Mouse (Mus musculus) heart, adult 18-20 months (tissue): ENCODE data around the gene Pepd. TPM values are rescaled to one million over a fixed set of nuclear protein-coding genes. Genes with fewer than 3 reads are reported as not detected.
A peak's percentile ranks its signal among the peaks of the same experiment; 100 is the strongest.

ENCODE experiments used
- DNase-seq, 2 experiments: peaks; one replicate each; pipeline ENCODE4 v3.0.0; 2021 to 2022; ENCODE audit warnings: mixed read lengths in 1 of 2
- long read RNA-seq, 2 experiments: library from polyadenylated mRNA; stranded (forward); transcript quantifications; one replicate each; pipeline ENCODE4 v2.0.0; 2021
- total RNA-seq, 2 experiments: library from RNA; stranded (reverse); gene quantifications; 2 replicates each; pipeline ENCODE4 v1.2.3; 2021

Gene Pepd
- 10 to 100 TPM; 28.0 to 34.4 TPM for total RNA-seq
- long read RNA-seq, experiment 1, transcript Pepd-201 (15 exons, 1,881 nt): major isoform, 44 of 48 reads
- long read RNA-seq, experiment 1, partial matches to known transcripts: 3 of 48 reads
- long read RNA-seq, experiment 1, other reads (novel, unspliced or antisense): 0 of 48 reads
- long read RNA-seq, experiment 2, transcript Pepd-201 (15 exons, 1,881 nt): major isoform, 20 of 29 reads
- long read RNA-seq, experiment 2, transcript Pepd-202 (3 exons, 1,043 nt): minor isoform, 6 of 29 reads
- long read RNA-seq, experiment 2, partial matches to known transcripts: 1 of 29 reads
- long read RNA-seq, experiment 2, other reads (novel, unspliced or antisense): 1 of 29 reads

DNA sequence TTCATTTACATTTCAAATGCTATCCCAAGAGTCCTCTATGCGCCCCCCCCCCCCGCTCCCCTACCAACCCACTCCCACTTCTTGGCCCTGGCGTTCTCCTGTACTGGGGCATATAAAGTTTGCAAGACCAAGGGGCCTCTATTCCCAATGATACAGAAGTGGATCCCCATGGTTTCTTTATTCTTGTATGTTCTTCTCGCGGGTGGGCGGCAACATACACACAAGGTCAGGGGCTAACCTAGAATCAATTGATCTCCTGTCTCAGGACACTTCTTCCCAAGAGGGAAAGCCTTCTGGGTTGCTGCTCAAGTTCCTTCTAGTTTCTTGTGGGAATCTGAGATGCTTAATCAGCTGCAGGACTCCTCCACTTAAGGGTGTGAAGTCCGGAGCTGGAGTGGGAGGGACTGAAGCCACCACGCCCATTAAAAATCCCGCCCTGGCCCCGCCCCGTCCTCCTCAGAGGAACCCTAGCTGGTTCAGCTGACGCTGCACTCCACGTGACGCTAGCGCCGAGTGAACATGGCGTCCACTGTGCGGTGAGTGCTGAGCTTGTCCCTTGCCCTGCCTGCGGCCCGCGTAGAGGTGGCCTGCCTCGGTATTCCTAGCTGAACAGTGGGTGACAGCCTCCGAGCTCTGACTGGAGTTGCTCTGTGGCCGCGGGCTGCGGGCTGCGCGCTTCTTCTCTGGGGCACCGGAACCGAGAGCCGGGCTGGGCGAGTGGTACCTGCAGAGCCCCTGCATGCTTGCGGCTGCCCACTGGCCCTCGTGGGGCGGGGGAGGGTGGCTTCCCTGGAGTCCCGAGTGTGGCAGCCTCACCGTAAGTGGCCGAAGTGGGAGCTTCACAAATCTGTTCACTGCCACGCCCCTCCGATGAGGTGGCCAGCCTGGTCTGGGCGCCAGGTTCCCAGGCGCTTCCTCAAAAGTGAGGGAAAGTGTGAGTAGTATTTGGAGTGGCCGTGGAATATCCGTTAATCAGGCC, at the start of gene Pepd:
TSS of gene Pepd (plus strand) at position 461 of the 979 bp plus-strand sequence.
- peak; percentile 88 to 89 for DNase-seq

GRCm38 (mm10) chr7:34867289-34867688, 44.9 kb upstream of the Pepd start:
- DNase-seq: no peak

GRCm38 (mm10) chr7:34869693-34870092, 42.5 kb upstream of the Pepd start:
- DNase-seq: no peak

DNA sequence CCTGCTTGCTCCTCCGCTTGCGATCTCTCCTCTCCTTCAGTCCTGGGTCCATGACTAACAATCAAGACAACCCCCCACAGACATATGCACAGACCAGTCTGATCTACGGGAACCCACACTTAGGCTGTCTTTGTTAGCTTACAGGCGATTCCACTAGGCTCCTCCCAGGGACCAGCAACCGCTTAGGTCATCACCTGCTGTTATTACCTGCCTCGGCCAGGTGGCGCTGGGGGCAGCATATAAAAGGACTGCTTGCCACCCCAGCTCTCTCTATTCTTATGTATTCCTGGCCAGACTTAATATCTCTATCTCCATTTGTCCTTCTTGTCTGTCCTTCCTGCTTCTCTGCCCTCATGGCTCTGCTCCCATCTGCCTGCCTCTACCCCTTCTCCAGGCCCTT, 35.4 kb upstream of the Pepd start:
- no peak for DNase-seq

DNA sequence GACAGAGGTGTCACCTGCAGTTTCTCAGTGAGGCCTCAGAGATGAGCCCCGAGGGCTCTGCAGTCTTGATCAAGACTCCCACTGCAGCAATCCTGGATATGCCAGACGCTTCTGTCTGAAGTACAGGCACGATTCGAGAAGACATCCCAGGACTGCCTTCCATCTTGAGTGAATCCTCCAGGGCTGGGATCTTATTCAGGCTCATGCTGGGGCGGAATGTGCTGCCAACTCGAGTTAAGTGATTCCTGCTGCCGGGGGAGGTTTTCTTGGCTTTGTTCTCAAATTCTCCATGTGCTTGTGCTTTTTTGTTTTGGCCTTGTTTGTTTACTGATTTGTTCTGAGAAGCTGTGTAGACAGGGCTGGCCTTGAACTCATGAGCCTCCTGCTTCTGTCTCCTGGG, 34.4 kb upstream of the Pepd start:
- DNase-seq: no peak

- no peak for DNase-seq
Measured at GRCm38 (mm10) chr7:34888441-34888840, 23.7 kb upstream of the Pepd start.

GRCm38 (mm10) chr7:34888891-34889290, 23.3 kb upstream of the Pepd start:
- DNase-seq: no peak

GRCm38 (mm10) chr7:34892845-34893244, 19.3 kb upstream of the Pepd start:
- no peak for DNase-seq

- no peak for DNase-seq
Measured at GRCm38 (mm10) chr7:34896461-34896860, 15.7 kb upstream of the Pepd start.

DNA sequence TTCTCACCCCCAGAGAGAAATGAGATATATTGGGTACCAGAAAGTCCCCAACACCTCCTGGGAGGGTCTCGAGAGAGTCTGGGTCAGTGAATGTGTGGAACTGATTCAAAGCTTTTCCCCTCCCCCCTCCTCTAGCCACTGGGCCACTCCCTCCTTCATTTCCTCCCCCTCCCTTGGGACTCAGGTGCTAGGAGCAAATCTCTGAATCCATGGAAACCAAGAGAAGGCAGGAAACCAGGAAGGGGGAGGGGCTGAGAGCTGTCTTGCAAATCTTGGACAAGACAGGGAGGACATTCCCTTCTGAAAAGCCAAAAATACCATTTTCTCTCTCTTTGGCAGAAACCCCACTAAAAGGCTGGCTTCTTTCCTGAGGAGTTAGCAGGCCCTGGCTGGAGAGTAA, 15.1 kb upstream of the Pepd start:
- DNase-seq: no peak

- no peak for DNase-seq
Measured at GRCm38 (mm10) chr7:34910096-34911066, 1.8 kb upstream of the Pepd start.

DNA sequence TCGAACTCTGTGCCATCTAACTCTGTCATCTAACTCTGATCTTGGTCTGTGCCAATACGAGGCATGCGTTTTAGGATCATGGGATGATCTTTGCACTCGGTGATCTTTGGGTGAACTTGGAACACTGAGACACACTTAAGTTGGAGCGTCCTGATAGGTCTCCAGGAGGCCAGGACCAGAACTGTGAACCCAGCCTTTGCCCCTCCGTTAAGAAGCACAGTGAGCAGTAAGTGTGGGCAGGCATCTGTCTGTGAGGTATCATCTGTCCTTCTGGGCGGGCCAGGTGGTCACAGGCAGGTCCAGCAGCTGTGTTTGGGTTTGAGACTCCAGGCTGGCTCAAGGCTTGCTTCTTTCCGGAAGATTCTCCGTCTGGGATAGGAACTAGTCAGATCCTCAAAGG, 1.8 kb downstream of the Pepd start:
- no peak for DNase-seq

- DNase-seq: no peak
Measured at GRCm38 (mm10) chr7:34915555-34915954, 3.4 kb downstream of the Pepd start.

GRCm38 (mm10) chr7:34917558-34917957, 5.4 kb downstream of the Pepd start:
- DNase-seq: no peak

DNA sequence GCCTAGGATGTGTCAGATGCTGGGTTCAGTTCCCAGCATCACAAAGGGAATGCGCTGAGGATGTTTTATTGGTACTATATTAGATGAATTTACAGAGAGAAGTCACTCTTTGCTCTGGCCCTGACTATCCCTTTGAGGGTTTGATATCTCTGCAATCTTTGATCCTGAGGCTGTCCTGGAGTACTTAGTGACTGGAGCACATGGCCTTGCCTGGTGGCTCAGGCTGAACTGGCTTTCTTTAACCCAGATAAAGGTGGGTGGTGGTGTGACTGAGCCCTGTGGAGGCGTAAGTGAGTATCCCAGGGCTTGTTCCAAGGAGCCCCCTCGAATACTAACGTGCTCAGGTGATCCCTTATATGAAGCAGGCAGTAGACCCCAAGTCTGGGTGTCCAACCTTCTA, 5.8 kb downstream of the Pepd start:
- DNase-seq: no peak

DNA sequence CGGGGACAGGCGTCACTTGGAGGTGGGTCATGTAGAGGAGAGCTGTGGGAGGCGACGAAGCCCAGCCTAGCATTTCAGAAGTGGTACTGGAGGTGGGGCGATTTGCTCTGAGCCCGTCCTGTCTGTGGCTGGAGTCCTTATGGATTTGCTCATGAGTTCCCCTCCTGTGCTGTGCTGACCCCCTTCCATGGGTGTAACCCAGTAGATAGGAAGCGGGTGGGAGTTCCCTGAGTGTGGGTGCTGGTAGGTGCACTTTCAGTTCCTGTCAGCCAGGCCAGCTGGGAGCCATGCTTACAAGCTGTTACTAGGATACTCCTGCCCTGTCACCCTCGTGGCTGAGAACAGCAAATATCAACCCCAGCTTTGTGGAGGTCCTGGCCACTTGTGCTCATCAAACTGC, 6.2 kb downstream of the Pepd start:
- peak; percentile 25 to 78 for DNase-seq

DNA sequence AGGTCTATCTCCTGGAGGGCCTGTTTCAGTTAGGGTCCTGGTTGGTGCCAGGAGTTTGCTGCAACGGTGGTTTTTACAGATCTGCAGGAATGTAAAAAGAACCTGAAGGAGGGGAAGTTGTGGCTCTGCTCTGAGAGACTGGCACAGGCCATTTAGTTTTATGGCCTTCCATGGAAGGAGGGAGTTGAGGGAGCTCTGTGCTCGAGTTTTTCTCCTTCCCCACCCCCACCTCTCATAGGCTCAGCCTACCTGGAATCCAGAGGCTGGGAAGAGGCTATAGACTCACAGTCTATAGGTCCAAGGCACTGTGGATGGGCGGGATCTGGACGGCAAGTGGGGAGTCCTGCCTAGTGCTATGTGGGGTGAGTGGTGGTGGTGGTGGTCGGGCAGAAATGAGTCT, 6.9 kb downstream of the Pepd start:
- no peak for DNase-seq

DNA sequence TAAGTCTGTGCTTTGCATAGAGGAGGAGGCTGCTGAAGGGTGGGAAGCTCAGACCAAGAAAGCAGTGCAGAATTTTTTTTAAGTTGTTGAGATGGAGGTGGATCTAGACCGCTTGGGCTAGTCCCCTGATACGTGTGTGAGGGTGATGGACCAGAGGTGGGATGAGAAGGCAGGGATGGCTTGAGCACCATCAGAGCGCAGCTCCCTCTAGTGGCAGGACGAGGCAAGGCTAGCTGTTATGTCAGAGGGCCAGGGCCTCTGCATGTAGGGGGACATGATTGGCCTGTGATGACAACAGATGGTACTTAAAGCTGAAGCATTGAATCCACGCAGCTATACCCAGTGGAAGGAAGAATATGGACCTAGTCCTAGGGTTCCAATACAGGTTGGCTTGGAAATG, 7.6 kb downstream of the Pepd start:
- DNase-seq: peak; percentile 24 to 42

DNA sequence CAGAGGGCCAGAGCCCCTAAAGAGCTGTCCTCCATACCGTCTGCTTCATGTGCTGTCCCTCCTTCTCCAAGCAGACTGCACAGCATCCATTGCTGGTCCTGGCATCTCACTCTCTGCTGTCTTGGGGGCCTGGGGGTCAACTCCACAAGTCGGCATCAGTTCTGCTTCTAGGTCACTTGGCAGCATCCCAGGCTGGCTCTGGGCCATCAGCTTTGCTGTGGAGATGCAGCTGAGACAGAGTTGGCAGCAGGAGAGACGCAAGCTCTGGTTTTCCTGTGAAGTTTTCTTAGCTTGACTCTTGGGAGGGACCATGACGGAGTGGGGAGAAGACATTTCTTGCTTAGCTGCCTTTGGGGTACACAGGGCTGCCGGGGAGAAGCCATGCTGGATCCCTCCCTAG, 13.0 kb downstream of the Pepd start:
- DNase-seq: peak; percentile 37 to 40

GRCm38 (mm10) chr7:34925956-34926355, 13.8 kb downstream of the Pepd start:
- no peak for DNase-seq

DNA sequence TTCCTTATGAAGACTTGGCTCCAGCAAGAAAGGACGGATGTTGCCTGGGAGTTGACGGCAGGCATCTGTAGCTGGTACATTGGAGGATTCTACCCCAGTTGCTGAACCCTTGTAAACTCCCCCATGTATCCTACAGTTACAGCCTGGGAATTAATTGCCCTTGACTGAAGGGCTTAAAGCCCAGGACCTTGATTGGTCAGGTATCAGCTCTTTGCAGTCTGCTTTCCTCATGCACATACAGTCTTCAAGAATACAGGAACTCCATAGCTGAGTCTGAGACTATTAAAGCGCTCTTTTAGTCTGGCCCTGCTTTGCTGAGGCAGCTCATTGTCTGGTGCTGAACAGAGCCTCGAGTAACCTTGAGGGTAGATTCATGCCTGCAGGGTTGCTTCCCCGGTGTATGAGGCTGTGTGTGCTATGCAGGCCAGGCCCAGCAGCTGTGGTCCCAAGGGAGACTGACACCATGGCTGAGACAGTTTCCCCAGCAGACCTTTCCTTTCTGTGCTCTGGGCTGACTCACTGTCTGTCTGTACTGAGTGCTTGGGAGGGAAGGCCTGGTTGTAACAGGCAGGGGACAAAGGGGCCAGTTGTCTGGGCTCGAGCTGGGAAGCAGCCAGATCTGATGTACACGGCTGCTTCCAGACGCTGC, 17.6 kb downstream of the Pepd start:
- DNase-seq: peak; percentile 25 to 54
